Mouse (Mus musculus) liver, embryonic 14.5 days (tissue): ENCODE data around the gene Snapc4.

Experiments
- CTCF ChIP-seq: IDR thresholded peaks from 2 replicates; pipeline ENCODE4 v1.5.1; 2016; ENCODE audit warnings: antibody characterized with exemption, low read depth, control low read depth
- EP300 ChIP-seq: IDR thresholded peaks from 2 replicates; pipeline ENCODE4 v1.6.1; 2016; ENCODE audit warnings: antibody characterized with exemption, low read depth

- TF ChIP-seq CTCF, result no peak
- TF ChIP-seq EP300, result no peak
These were observed 60.8 kb downstream of the Snapc4 start for GRCm38 (mm10) chr2:26319519-26320244.
